Mouse (Mus musculus) right cerebral cortex, postnatal 10 days (tissue): Measurements from ENCODE around the gene Creld1.

Source experiments
- DNase-seq, 2 experiments: peaks; one replicate each; pipeline ENCODE4 v3.0.0; 2021; ENCODE audit warnings: low spot score in 2 of 2

Creld1 gene

DNA sequence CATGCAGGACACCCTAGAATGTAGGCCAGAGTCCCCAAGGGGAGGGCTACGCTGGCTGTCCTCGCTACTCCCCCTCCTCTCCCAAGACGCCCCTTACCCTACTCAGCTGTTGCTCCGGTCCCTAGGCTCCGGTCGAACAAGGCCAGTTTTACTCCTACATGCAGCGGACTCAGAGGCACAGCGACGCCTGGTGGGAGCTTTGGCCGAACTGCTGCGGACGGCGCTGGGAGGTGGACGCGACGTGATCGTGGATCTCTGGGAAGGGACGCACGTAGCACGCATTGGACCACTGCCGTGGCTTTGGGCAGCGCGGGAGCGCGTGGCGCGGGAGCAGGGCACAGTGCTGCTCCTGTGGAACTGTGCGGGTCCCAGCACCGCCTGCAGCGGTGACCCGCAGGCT is 13.7 kb upstream of the Creld1 start:
- peak; percentile 75 to 84 for DNase-seq

DNA sequence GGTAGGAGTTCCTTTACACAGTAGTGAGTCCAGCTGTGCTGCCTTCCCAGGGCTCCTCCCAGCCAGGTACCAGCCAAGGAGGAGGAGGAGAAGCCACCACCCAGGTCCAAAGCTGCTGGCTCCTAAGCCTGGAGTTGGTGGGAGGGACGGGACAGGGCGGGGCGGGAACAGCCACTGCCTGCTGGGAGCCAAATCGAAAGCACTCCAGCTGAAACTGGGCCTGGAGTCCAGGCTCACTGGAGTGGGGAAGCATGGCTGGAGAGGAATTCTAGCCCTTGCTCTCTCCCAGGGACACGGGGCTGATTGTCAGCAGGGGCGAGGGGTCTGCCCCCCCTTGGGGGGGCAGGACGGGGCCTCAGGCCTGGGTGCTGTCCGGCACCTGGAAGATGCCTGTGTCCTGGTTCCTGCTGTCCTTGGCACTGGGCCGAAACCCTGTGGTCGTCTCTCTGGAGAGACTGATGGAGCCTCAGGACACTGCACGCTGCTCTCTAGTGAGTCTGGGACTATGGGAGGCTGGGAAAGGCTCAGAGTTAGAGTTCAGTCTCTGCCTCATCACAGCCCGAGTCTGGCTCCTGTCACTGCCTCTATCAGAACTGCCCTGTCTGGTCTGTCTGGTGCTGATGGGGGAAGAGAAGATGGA is 11.7 kb upstream of the Creld1 start, which contains the start of gene Il17rc:
Gene Il17rc (plus strand): TSS at position 131 of the 640 bp plus-strand sequence.
- no peak for DNase-seq

- no peak for DNase-seq
These were observed 11.0 kb upstream of the Creld1 start for GRCm38 (mm10) chr6:113472061-113472460.

DNA sequence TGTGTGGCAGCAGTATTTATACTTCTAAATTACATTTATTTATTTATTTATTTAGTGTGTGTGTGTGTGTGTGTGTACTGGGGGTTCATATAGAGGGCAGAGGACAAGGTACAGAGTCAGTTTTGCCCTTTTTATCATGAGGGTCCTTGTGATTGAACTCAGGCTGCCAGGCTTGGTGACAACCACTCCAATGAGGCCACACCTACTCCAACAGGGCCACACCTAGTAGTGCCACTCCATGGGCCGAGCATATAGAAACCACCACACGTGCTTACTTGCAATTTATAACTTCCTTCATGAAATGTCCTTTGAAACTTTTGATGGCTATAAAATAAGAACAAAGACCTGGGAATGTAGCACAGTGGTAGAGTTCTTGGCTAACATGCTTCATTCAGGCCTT is 9.9 kb upstream of the Creld1 start:
- DNase-seq, result no peak

DNA sequence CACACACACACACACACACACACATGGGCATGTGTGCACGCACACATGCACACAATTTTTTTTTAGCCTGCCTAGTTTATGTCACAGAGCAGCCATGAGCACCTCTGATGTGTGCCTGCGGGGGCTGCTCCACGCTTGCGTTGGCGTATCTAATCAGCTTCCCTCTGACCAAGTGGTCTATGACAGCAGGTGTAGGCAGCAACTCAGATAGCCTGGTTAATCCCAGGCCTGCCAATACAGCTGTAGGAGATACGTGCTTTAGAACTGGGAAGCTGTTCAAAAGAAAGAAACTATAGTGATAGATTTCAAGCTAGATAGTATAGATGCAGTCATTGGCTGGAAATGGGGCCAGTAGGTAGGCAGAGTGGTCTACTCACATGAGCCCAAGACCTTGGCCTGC is 9.4 kb upstream of the Creld1 start:
- DNase-seq, result no peak

DNA sequence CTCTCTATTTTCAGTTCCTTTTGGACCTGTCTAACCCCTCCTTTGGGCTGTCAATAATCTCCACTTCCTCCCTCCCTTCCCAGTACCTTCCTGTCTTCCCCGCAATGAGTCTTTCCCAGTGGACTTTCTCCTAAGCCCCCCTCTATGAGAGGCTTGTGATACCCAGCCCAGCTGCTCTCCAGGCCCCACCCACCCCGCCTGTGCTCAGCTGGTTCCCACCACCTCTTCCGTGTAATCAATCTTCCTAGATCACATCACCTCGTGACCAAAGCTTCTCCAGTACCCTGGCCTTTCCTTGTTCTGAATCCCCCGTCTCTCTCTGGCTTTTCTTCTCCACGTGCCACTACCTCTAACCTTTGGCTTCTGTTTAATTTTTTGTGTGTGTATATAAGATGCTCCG is 5.7 kb upstream of the Creld1 start:
- DNase-seq, result no peak

- DNase-seq, result no peak
These were observed 4.2 kb upstream of the Creld1 start for GRCm38 (mm10) chr6:113478906-113479305.

- DNase-seq, result peak in 1 of 2 experiments; percentile 40
These were observed 2.3 kb upstream of the Creld1 start for GRCm38 (mm10) chr6:113480555-113481373.

DNA sequence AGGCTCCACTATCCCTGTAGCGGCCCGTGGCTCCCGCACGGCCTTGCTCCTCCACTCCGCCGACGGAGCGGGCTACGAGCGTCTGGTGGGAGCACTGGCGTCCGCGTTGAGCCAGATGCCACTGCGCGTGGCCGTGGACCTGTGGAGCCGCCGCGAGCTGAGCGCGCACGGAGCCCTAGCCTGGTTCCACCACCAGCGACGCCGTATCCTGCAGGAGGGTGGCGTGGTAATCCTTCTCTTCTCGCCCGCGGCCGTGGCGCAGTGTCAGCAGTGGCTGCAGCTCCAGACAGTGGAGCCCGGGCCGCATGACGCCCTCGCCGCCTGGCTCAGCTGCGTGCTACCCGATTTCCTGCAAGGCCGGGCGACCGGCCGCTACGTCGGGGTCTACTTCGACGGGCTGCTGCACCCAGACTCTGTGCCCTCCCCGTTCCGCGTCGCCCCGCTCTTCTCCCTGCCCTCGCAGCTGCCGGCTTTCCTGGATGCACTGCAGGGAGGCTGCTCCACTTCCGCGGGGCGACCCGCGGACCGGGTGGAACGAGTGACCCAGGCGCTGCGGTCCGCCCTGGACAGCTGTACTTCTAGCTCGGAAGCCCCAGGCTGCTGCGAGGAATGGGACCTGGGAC is 509 bp upstream of the Creld1 start:
- DNase-seq, result peak in 1 of 2 experiments; percentile 66

DNA sequence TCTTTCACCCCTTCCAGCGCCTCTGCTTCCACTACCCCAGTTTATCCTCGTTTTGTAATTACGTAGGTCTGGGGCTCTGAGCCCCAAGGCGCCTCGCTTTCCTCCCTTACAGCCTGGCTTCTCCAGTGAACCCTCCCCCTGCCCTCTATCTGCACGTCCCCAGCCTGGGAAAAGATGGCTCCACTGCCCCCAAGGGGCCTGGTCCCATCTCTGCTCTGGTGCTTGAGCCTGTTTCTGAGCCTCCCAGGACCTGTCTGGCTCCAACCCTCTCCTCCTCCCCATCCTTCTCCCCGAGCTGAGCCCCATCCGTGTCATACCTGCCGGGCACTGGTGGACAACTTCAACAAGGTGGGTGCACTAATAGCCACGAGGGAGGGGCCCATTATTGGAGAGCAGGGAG is 632 bp downstream of the Creld1 start:
- peak in 1 of 2 experiments; percentile 48 for DNase-seq

GRCm38 (mm10) chr6:113487125-113487576 is 4.1 kb downstream of the Creld1 start:
- no peak for DNase-seq

DNA sequence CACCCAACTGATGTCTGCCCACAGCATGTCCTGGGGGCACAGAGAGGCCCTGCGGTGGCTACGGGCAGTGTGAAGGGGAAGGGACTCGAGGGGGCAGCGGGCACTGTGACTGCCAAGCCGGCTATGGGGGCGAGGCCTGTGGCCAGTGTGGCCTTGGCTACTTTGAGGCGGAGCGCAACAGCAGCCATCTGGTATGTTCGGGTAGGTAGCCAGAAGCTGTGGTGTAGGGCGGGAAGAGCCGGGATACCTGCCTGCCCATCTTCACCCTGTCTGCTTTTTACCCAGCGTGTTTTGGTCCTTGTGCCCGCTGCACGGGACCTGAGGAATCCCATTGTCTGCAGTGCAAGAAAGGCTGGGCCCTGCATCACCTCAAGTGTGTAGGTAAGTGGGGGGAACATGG is 6.3 kb downstream of the Creld1 start:
- no peak for DNase-seq

- DNase-seq, result peak in 1 of 2 experiments; percentile 61
These were observed 9.2 kb downstream of the Creld1 start for GRCm38 (mm10) chr6:113492101-113492864.

DNA sequence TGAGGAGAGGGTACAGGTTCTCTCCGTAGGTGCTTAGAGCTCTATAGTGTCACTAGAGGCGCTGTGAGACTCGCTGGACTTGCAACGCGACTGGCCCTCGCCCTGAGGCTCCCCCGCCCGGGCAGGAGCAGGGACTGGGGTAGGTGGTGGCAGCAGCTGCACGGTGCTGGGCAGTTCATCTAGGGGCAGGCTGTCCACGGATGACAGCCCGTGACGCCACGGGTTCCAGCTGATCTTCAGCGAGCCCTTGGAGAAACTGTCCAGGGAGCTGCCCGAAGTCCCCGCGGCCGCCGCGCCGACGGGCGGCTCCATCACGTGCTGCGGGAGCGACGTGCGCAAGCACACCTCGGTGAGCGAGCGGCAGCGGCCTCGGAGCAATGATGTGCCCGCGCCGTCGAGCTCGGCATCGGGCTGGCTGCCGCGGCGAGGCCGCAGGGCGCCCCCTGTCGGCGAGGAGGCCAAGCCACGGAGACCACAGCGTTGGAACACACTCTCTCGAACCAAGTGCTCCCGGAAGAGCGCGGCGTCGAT is 11.2 kb downstream of the Creld1 start:
- DNase-seq, result peak; percentile 76 to 80

- DNase-seq, result peak; percentile 47 to 49
These were observed 12.1 kb downstream of the Creld1 start for GRCm38 (mm10) chr6:113495071-113495675.

DNA sequence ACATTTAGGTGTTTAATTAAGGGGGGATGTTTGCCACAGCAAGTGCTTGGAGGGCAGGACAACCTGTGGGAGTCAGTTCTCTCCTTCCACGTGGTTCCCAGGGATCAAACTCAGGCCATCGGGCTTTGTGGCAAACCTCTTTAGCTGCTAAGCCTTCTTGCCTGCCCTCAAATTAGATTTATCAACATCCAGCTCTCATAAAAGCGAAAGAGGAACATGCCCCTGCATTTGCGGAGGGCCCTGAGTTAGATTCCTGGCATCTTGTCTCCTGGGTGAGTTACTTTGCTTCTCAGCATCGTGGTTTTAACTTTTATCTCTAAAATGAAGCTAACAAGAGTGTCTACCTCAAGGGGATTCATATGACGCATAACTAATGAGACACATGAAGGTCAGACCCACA is 16.2 kb downstream of the Creld1 start:
- no peak for DNase-seq

- DNase-seq, result peak; percentile 82 to 89
These were observed 18.4 kb downstream of the Creld1 start, which contains the start of gene Prrt3 for GRCm38 (mm10) chr6:113501388-113502084. Gene Prrt3 (minus strand): TSS chr6:113501931.

GRCm38 (mm10) chr6:113502801-113503200 is 19.7 kb downstream of the Creld1 start:
- no peak for DNase-seq

- DNase-seq, result no peak
These were observed 22.6 kb downstream of the Creld1 start for GRCm38 (mm10) chr6:113505689-113506088.

DNA sequence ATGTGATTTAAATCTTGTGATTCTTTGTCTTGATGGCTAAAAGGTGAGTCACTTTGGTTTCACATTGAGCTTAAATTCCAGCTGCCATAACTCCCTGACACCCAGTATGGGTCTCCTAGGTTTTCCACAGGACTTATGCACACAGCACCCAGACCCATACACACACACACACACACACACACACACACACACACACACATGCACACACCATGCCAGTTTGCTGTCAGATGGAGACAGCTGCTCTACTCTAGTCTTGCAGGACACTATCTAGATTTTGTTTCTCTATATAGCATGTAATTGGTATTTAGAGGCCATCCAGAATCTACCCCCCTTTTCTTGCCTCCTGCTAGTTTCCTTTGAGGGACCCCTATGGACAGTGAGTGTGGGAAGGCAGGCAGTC is 24.0 kb downstream of the Creld1 start:
- no peak for DNase-seq
